Mouse (Mus musculus): ENCODE measurements around the gene Exog. TPM values are rescaled to one million over a fixed set of nuclear protein-coding genes. Genes with fewer than 3 reads are reported as not detected.
A peak's percentile ranks its signal among the peaks of the same experiment; 100 is the strongest.

Exog gene
- polyA plus RNA-seq, 1 experiment from 2014 or later, result 45.8 TPM

DNA sequence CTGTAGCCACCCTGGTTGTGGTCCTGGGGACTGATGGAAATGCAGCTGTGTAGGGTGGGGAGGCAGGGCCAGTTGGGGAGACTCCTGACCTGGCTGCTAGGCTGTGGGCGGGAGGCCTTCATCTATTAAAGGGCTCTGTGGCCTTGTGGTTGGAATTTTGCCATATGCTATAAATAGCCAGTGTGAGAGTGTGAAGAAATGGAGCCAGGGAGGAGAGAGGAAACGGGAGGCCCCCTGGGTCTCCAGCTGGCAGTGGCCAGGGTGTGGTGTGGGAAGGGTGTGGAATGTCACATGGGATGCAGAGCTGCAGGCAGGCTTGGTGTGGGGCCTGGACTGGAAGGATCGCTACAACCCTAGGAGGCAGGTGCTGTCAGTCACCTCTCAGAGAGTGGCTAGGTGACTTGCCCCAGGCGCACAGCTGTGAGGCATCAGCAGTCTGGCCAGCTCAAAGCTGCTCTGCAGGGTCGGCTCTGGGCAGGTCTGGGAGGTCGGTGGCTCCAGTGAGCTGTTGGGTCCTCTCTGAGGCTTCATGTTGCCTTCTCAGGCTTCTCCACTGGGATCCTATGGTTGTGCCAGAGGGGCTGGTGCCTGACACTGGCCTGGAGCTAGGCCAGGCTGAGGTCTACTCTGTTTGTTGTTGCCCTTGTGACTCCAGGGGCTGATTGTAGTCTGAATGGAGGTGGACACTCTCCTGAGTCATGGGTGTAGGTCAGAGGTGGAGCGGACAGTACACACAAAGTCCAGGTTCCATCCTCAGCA is 19.3 kb upstream of the Exog start:
- no peaks in the 10 kb centered on the region for H3K9me3 ChIP-seq
- H3K4me1 ChIP-seq, result peaks cover 34% of the 10 kb centered on the region
- 70% methylated on average over 7 of the region's 7 CpGs for WGBS
- 0 out of 2 replicates have a peak overlapping the region, but pooled peaks have one; percentile 21 for H3K9ac ChIP-seq
- H3K4me2 ChIP-seq, result no peak overlapping the region
- H3K36me3 ChIP-seq (replicated peaks), result peaks cover 37% of the 10 kb centered on the region
- 0 out of 2 replicates have a peak overlapping the region, but pooled peaks have one; percentile 25 for H3K27ac ChIP-seq
- no peaks in the 10 kb centered on the region for H3K27me3 ChIP-seq
- no peak overlapping the region for H3K4me3 ChIP-seq (replicated peaks)
- ATAC-seq (ENCODE audit: low FRiP score), result no peak

DNA sequence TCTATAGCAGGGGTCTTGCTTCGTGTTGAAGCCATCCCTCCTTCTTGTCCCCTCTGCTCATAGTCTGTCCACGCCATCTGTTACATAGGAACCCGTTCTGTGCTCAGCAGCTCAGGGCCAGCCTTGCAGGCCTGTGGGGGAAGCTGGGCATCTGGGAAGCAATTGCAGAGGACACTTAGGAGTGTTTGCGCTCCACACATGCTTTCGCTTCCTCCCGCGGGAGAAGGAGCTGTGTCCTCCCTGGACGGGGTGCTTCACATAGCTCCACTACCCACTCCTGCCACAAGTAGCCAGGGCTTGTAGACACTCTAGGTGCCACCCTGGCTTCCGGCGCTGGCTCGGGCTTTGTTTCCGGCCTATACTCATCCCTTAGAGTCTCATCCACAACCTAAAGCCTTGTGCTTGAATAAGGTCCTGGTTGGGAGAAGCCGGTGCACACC is 18.7 kb upstream of the Exog start:
- Histone ChIP-seq H3K27ac (no peak overlapping the region), H3K9ac (no peak overlapping the region), H3K9me3 (no peaks in the 10 kb centered on the region), H3K4me3 (replicated peaks) (no peak overlapping the region), H3K27me3 (no peaks in the 10 kb centered on the region), H3K4me2 (no peak overlapping the region), H3K4me1 (peaks cover 29% of the 10 kb centered on the region), H3K36me3 (replicated peaks) (peaks cover 42% of the 10 kb centered on the region)
- WGBS, result 90% methylated on average over 13 of the region's 13 CpGs
- no peak for ATAC-seq (ENCODE audit: low FRiP score)

DNA sequence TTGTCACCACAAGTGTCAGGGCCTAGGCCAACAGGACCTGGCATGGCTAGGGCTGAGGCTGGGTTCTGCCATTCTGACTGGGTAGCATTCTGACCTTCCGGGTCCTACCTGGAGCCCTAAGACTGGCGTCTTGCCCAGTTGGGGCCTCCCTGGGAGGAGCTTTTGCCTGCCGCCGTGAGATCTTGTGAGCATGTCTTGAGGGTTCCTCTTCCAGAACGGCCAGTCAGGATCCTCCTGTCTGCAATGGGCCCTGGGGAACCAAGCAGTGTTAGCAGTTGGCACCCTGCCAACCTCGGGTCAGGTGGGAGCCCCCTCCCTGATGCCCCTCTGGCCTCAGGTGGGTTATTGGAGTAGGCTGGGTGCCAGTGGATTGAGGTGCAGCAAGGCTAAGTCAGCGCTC is 18.3 kb upstream of the Exog start:
- peaks cover 47% of the 10 kb centered on the region for H3K36me3 ChIP-seq (replicated peaks)
- H3K4me2 ChIP-seq, result no peak overlapping the region
- 84% methylated on average over 7 of the region's 7 CpGs for WGBS
- peaks cover 29% of the 10 kb centered on the region for H3K4me1 ChIP-seq
- ATAC-seq (ENCODE audit: low FRiP score), result no peak
- no peaks in the 10 kb centered on the region for H3K27me3 ChIP-seq
- H3K9ac ChIP-seq, result no peak overlapping the region
- no peak overlapping the region for H3K27ac ChIP-seq
- no peak overlapping the region for H3K4me3 ChIP-seq (replicated peaks)
- no peaks in the 10 kb centered on the region for H3K9me3 ChIP-seq

DNA sequence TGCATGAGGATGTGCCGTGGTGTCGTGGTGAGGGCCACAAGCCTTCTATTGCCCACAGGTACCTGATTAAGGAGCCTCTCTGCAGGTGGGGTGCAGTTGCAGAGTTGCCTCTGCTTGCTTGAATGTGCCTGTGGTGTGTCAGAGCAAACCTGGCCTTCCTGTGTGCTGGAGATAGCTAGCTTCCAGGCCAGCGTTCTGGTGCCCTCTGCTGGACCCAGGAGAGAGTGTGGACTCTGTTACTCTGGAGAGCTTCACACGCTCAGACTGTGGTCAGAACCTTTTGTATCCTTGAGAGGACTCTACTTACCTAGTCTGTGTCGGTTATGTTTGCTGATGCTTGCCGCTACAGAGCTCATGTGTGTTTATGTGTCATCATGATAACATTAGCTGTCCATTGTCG is 14.4 kb upstream of the Exog start:
- Histone ChIP-seq H3K27ac (no peak overlapping the region), H3K4me2 (no peak overlapping the region)
- peak; percentile 69; the same call in 1 of the 2 replicates for ATAC-seq (ENCODE audit: low FRiP score)

DNA sequence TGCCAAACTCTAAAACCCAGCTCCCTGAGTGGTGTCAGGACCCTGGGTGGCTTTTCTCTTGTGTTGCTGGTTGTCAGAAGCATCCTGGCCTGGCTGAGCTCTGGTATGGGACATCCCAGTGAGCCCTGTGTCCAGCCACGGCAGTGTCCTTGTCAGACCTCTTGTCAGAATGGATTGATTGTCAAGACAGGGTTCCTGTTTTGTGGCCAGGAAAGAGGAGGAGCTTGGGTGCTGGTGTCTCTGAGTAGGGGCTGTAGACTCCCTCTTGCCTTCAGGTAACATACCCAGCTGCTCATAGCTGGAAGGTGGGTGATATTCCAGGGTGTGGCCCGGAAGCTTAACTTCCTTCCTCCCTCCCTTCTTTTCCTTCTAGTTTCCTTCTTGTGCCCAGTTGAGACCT is 8.9 kb upstream of the Exog start:
- no peak overlapping the region for H3K9ac ChIP-seq
- H3K36me3 ChIP-seq (replicated peaks), result peaks cover 94% of the 10 kb centered on the region
- WGBS, result 94% methylated on average over 2 of the region's 2 CpGs

More for the DNA sequence above, 14.4 kb upstream of the Exog start:
- no peaks in the 10 kb centered on the region for H3K9me3 ChIP-seq
- H3K9ac ChIP-seq, result no peak overlapping the region
- 47% methylated on average over 7 of the region's 7 CpGs for WGBS
- H3K4me3 ChIP-seq (replicated peaks), result no peak overlapping the region
- H3K36me3 ChIP-seq (replicated peaks), result peaks cover 77% of the 10 kb centered on the region
- no peaks in the 10 kb centered on the region for H3K27me3 ChIP-seq
- peaks cover 14% of the 10 kb centered on the region for H3K4me1 ChIP-seq

DNA sequence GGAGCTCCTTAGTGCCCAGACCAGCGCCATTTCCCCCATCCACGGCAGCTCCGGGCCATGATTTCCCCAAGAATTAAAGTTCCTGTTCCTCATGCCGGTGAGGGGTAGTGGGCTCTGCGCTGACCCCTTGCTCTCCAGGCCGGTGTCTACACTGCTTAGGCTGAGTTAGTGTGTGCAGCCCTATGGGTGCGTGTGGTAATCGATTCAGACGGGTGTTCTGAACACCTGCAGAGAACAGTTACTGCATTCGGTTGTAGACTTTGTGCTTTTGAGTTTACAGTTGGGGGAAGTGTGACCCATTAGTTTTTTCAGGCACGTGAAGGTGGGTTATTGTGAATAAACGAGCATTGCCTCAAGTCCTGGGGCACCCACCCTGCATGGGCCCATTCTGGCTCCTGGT is 6.7 kb upstream of the Exog start:
- Histone ChIP-seq H3K4me2 (no peak overlapping the region), H3K36me3 (replicated peaks) (peaks cover 77% of the 10 kb centered on the region)
- ATAC-seq (ENCODE audit: low FRiP score), result no peak

More for the DNA sequence above, 8.9 kb upstream of the Exog start:
- ATAC-seq (ENCODE audit: low FRiP score), result no peak
- Histone ChIP-seq H3K27ac (no peak overlapping the region), H3K27me3 (no peaks in the 10 kb centered on the region), H3K4me2 (no peak overlapping the region), H3K4me1 (no peaks in the 10 kb centered on the region), H3K9me3 (no peaks in the 10 kb centered on the region), H3K4me3 (replicated peaks) (no peak overlapping the region)

DNA sequence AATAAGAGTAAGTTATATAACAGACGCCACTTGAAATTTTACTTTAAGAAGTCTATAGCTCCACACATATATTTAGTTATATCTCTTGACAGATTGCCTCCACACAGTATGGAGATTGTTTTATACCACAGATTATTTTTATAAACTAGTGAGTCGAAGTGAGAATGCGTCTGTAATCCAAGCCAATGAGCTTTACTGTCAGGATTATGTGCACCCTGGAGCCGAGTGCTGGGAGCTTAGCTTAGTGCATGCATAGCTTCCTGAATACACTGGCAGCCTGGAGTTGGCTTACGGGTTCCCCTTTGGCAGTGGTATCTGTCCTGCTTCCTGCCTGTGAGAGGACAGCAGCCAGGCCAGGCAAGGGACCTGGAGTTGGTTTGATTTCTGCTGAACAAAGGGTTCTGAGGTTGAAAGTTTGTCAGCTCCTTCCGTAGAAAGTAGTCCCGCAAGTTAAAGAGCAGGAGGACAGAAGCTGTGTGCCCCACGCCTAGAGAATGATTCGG is 6.2 kb upstream of the Exog start:
- no peaks in the 10 kb centered on the region for H3K9me3 ChIP-seq
- H3K27ac ChIP-seq, result no peak overlapping the region
- no peak overlapping the region for H3K9ac ChIP-seq
- ATAC-seq (ENCODE audit: low FRiP score), result no peak
- H3K4me3 ChIP-seq (replicated peaks), result no peak overlapping the region
- no peaks in the 10 kb centered on the region for H3K4me1 ChIP-seq
- no peaks in the 10 kb centered on the region for H3K27me3 ChIP-seq
- peaks cover 73% of the 10 kb centered on the region for H3K36me3 ChIP-seq (replicated peaks)
- 93% methylated on average over 9 of the region's 9 CpGs for WGBS
- H3K4me2 ChIP-seq, result no peak overlapping the region

More for the DNA sequence above, 6.7 kb upstream of the Exog start:
- WGBS, result 93% methylated on average over 12 of the region's 12 CpGs
- Histone ChIP-seq H3K9me3 (no peaks in the 10 kb centered on the region), H3K4me1 (no peaks in the 10 kb centered on the region), H3K4me3 (replicated peaks) (no peak overlapping the region), H3K9ac (no peak overlapping the region), H3K27me3 (no peaks in the 10 kb centered on the region), H3K27ac (no peak overlapping the region)

DNA sequence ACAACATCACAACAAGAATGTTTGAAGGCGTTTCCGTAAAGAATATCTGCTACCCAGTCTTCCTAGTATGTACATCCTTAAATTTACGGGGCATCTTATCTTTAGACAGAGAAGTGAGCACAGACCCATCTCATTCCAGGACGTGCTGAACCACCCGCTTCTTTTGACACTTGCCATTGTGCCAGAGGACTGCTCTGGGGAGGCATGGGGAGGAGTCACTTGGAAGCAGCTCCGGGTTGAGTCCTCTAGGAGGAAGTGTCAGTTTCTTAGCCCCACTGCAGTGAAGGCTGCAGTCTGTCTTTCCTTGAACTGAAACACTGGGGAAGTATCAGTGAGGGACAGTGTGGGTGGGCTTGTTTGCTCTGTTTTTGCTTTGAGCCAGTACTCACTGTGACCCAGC is 994 bp downstream of the Exog start:
- Histone ChIP-seq H3K4me1 (peaks cover 11% of the 10 kb centered on the region), H3K4me2 (peak overlapping the region; percentile 91), H3K27ac (no peak overlapping the region), H3K4me3 (replicated peaks) (peak overlapping the region; percentile 90), H3K9me3 (no peaks in the 10 kb centered on the region), H3K36me3 (replicated peaks) (peaks cover 46% of the 10 kb centered on the region), H3K27me3 (no peaks in the 10 kb centered on the region), H3K9ac (peak overlapping the region; percentile 95)
- WGBS, result 41% methylated on average over 6 of the region's 6 CpGs
- no peak for ATAC-seq (ENCODE audit: low FRiP score)

DNA sequence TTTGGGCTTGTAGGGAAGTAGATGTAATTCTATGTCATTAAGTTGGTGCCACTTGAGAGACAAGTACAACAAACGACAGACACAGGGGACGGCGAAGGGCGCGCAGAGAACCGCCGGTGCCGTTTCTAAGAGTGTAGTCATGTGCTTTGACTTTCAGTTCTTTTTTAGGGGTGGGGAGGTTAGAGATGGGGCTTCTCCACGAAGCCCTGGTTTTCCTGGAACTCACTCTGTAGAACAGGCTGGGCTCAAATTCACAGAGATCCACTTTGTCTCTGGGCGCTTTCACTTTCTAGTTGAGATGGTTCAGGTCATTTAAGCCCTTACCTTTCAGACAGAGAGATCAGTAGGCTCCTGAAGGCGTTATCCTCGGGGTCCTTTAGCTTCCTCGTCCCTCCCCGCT is 11.2 kb downstream of the Exog start:
- H3K36me3 ChIP-seq (replicated peaks), result peaks cover 59% of the 10 kb centered on the region
- H3K27ac ChIP-seq, result no peak overlapping the region
- H3K4me1 ChIP-seq, result no peaks in the 10 kb centered on the region
- H3K9me3 ChIP-seq, result no peaks in the 10 kb centered on the region
- 94% methylated on average over 14 of the region's 14 CpGs for WGBS
- no peak overlapping the region for H3K4me3 ChIP-seq (replicated peaks)
- H3K4me2 ChIP-seq, result no peak overlapping the region
- no peak for ATAC-seq (ENCODE audit: low FRiP score)
- H3K27me3 ChIP-seq, result no peaks in the 10 kb centered on the region
- H3K9ac ChIP-seq, result no peak overlapping the region

DNA sequence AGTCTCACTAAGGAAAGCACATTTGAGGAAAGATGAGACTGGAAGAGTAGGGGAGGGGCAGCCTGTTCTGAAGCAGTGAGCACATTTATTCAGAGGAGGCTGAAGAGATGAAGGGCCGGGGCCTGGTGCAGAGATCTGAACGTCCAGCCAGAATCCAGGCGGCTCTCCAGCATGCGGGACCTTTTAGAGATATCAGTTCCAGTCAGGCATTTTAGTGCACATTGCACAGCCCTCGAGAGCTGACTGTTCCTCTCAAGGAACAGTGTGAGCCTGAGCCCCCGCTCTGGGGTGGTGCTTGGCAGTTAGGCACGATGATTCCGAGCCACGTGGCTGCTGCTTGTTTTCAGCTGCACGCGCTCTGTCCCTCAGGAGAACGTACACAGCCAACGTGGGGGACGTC is 12.4 kb downstream of the Exog start:
- WGBS, result 87% methylated on average over 14 of the region's 14 CpGs
- H3K9me3 ChIP-seq, result no peaks in the 10 kb centered on the region
- H3K4me1 ChIP-seq, result no peaks in the 10 kb centered on the region
- no peak overlapping the region for H3K27ac ChIP-seq
- no peak overlapping the region for H3K9ac ChIP-seq
- no peaks in the 10 kb centered on the region for H3K27me3 ChIP-seq
- no peak overlapping the region for H3K4me3 ChIP-seq (replicated peaks)
- H3K36me3 ChIP-seq (replicated peaks), result peaks cover 48% of the 10 kb centered on the region
- no peak for ATAC-seq (ENCODE audit: low FRiP score)
- no peak overlapping the region for H3K4me2 ChIP-seq

DNA sequence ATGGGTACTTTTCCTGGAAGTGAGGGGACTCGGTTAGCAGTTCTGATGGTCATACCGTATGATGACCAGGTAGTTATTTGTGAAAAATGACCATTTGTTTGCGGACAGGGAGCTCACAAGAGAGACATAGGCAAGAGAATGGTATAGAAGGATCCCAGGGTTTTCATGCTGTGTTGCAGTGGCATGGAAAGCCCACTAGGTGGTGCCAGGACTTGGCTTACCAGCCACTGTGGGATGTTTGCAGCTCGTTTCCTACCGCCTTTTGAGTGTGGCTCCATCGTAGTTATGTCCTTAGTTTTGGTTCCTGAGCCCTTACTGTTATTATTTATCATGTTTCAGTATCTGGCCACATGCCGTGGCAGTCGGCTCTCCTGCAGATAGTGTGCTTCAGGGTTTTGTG is 15.7 kb downstream of the Exog start:
- H3K4me2 ChIP-seq, result no peak overlapping the region
- H3K36me3 ChIP-seq (replicated peaks), result peaks cover 60% of the 10 kb centered on the region
- peak; percentile 53; the same call in 1 of the 2 replicates for ATAC-seq (ENCODE audit: low FRiP score)
- no peaks in the 10 kb centered on the region for H3K4me1 ChIP-seq
- no peaks in the 10 kb centered on the region for H3K27me3 ChIP-seq
- no peak overlapping the region for H3K4me3 ChIP-seq (replicated peaks)
- no peak overlapping the region for H3K27ac ChIP-seq
- 52% methylated on average over 8 of the region's 8 CpGs for WGBS
- H3K9me3 ChIP-seq, result no peaks in the 10 kb centered on the region
- no peak overlapping the region for H3K9ac ChIP-seq

DNA sequence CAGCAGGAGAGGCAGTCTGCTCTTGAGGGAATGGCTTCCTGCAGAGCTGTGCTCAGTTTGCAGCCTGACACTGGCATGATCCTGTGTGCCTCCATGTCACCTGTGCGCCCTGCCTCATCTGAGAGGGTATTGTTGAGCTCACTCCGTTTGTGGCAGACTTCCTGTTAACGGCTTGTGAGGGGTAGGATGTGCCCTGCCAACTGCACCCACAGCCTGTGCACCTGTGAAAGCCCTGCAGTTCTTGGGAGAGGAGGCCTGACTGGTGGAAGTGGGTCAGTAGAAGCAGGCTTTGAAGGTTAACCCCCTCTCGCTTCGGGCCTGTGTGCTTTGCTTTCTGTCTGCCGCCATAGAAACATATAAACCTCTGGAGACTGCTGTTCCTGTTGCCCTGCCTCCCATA is 20.3 kb downstream of the Exog start:
- 91% methylated on average over 6 of the region's 6 CpGs for WGBS
- ATAC-seq (ENCODE audit: low FRiP score), result no peak
- H3K9me3 ChIP-seq, result no peaks in the 10 kb centered on the region
- H3K27me3 ChIP-seq, result no peaks in the 10 kb centered on the region
- H3K4me2 ChIP-seq, result no peak overlapping the region
- H3K9ac ChIP-seq, result no peak overlapping the region
- peaks cover 71% of the 10 kb centered on the region for H3K36me3 ChIP-seq (replicated peaks)
- no peaks in the 10 kb centered on the region for H3K4me1 ChIP-seq
- no peak overlapping the region for H3K27ac ChIP-seq
- no peak overlapping the region for H3K4me3 ChIP-seq (replicated peaks)

DNA sequence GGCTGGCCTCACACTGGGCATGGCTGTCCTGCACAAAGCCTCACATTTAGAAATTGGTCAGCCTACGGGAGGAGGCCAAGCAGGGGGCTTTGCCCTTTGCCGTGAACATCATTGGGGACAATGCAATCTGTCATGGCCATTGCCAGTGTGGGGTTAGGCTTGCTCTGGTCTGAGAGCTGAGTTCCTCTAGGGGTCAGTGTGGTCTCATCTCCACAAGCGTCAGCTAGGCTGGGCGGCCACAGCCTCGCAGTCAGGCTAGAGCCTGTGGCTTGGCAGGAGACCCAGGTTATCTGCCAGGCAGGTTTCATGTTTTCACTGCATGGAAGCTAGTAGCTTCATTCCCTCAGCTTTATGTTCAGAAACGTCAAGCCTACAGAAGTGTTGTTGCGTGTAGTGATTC is 20.9 kb downstream of the Exog start:
- 71% methylated on average over 7 of the region's 7 CpGs for WGBS
- no peak overlapping the region for H3K4me2 ChIP-seq
- ATAC-seq (ENCODE audit: low FRiP score), result no peak
- H3K27ac ChIP-seq, result no peak overlapping the region
- H3K27me3 ChIP-seq, result no peaks in the 10 kb centered on the region
- H3K4me3 ChIP-seq (replicated peaks), result no peak overlapping the region
- peaks cover 74% of the 10 kb centered on the region for H3K36me3 ChIP-seq (replicated peaks)
- no peaks in the 10 kb centered on the region for H3K9me3 ChIP-seq
- H3K4me1 ChIP-seq, result no peaks in the 10 kb centered on the region
- H3K9ac ChIP-seq, result no peak overlapping the region
